Mouse (Mus musculus) embryonic facial prominence, embryonic 12.5 days (tissue): ENCODE results near the gene Mtg1. TPM values are rescaled to one million over a fixed set of nuclear protein-coding genes. Genes with fewer than 3 reads are reported as not detected.
"Not testable (repeated sequence)": the region's sequence is repeated elsewhere in the genome, so short reads cannot be mapped to it uniquely, and the experiment has no call there.

Experiments used
- ATAC-seq: fragments of 200-750 bp; cut with Nextera tagmentation; 2 replicates; pipeline ENCODE4 v1.8.0; 2017; ENCODE audit not compliant: insufficient number of reproducible peaks, insufficient read depth, low FRiP score, low TSS enrichment
- H3K27ac ChIP-seq: fragments of 300-500 bp; sonication (generic); 2 replicates; pipeline ENCODE4 v1.5.1; 2016; ENCODE audit warnings: mild to moderate bottlenecking
- H3K27me3 ChIP-seq: fragments of 300-500 bp; sonication (generic); 2 replicates; pipeline ENCODE4 v1.6.1; 2016; ENCODE audit warnings: mild to moderate bottlenecking, moderate library complexity
- H3K36me3 ChIP-seq: fragments of 300-500 bp; sonication (generic); 2 replicates; pipeline ENCODE4 v1.6.1; 2016; ENCODE audit warnings: mild to moderate bottlenecking
- H3K4me1 ChIP-seq: fragments of 300-500 bp; sonication (generic); 2 replicates; pipeline ENCODE4 v1.6.1; 2016
- H3K4me2 ChIP-seq: fragments of 300-500 bp; sonication (generic); replicated peaks from 2 replicates; pipeline ENCODE4 v1.6.1; 2016; ENCODE audit warnings: mild to moderate bottlenecking, moderate library complexity
- H3K4me3 ChIP-seq: fragments of 300-500 bp; sonication (generic); 2 replicates; pipeline ENCODE4 v1.5.1; 2016; ENCODE audit warnings: mild to moderate bottlenecking
- H3K9ac ChIP-seq: fragments of 300-500 bp; sonication (generic); 2 replicates; pipeline ENCODE4 v1.6.1; 2016; ENCODE audit warnings: mild to moderate bottlenecking, moderate library complexity
- H3K9me3 ChIP-seq: fragments of 300-500 bp; sonication (generic); 2 replicates; pipeline ENCODE4 v1.6.1; 2016; ENCODE audit warnings: mild to moderate bottlenecking, moderate library complexity
- WGBS: fragments of 180-500 bp; shearing (Covaris S2); methylation state at CpG from one replicate; pipeline ENCODE4 v1.1.7; 2016; 5-methylcytosine and 5-hydroxymethylcytosine counted together
- polyA plus RNA-seq: library from polyadenylated mRNA; unstranded; fragments of >200 nt; fragmentation: Nextera tagmentation; extraction: Ambion mirVana; gene quantifications from 2 replicates; pipeline ENCODE4 v1.2.1, GENCODE M21; 2016

Gene Mtg1
- polyA plus RNA-seq, 1 experiment from 2014 or later = 26.1 TPM

GRCm38 (mm10) chr7:140115583-140116328, 21.6 kb upstream of the Mtg1 start, which contains the start of gene Paox:
Paox (plus strand) TSS chr7:140115799.
- Histone ChIP-seq H3K36me3 (peaks cover 22% of the 10 kb centered on the region), H3K27ac (peak within 1 kb of the TSS; percentile 72), H3K4me3 (peak within 1 kb of the TSS; percentile 74), H3K9me3 (no peaks in the 10 kb centered on the region), H3K4me2 (peak within 1 kb of the TSS; percentile 65), H3K4me1 (peaks cover 4% of the 10 kb centered on the region; the same call in 1 of the 2 replicates), H3K27me3 (no peaks in the 10 kb centered on the region), H3K9ac (peak within 1 kb of the TSS; percentile 73)
- 3% methylated on average over 23 of the region's 23 CpGs for WGBS
- ATAC-seq = peak; percentile 78

GRCm38 (mm10) chr7:140116329-140117054, 20.9 kb upstream of the Mtg1 start, which contains the start of gene Echs1:
Echs1 (minus strand) TSS chr7:140116476.
- Histone ChIP-seq H3K27me3 (no peaks in the 10 kb centered on the region), H3K36me3 (peaks cover 14% of the 10 kb centered on the region), H3K4me3 (peak within 1 kb of the TSS; percentile 74), H3K4me2 (peak within 1 kb of the TSS; percentile 65), H3K4me1 (peaks cover 4% of the 10 kb centered on the region; the same call in 1 of the 2 replicates), H3K9me3 (no peaks in the 10 kb centered on the region), H3K27ac (peak within 1 kb of the TSS; percentile 72), H3K9ac (peak within 1 kb of the TSS; percentile 73)
- 4% methylated on average over 28 of the region's 28 CpGs for WGBS
- ATAC-seq = peak; percentile 87

GRCm38 (mm10) chr7:140120484-140120883, 16.9 kb upstream of the Mtg1 start:
- no peaks in the 10 kb centered on the region for H3K27me3 ChIP-seq
- WGBS = 91% methylated on average over 2 of the region's 2 CpGs
- no peak overlapping the region for H3K9ac ChIP-seq
- H3K9me3 ChIP-seq = no peaks in the 10 kb centered on the region
- ATAC-seq = no peak
- no peaks in the 10 kb centered on the region for H3K4me1 ChIP-seq
- no peak overlapping the region for H3K27ac ChIP-seq
- H3K36me3 ChIP-seq = no peaks in the 10 kb centered on the region
- H3K4me2 ChIP-seq = no peak overlapping the region
- no peak overlapping the region for H3K4me3 ChIP-seq

- Histone ChIP-seq H3K9me3 (no peaks in the 10 kb centered on the region), H3K4me1 (no peaks in the 10 kb centered on the region), H3K9ac (no peak overlapping the region), H3K27ac (no peak overlapping the region), H3K4me3 (no peak overlapping the region), H3K36me3 (no peaks in the 10 kb centered on the region), H3K4me2 (no peak overlapping the region), H3K27me3 (no peaks in the 10 kb centered on the region)
- WGBS = 71% methylated on average over 13 of the region's 13 CpGs
- no peak for ATAC-seq
Observed at GRCm38 (mm10) chr7:140121338-140121910, 15.9 kb upstream of the Mtg1 start.

- no peaks in the 10 kb centered on the region for H3K27me3 ChIP-seq
- H3K36me3 ChIP-seq = no peaks in the 10 kb centered on the region
- no peak overlapping the region for H3K4me3 ChIP-seq
- ATAC-seq = no peak
- H3K9me3 ChIP-seq = no peaks in the 10 kb centered on the region
- H3K4me1 ChIP-seq = 0 out of 2 replicates have a peak, but pooled peaks cover 5% of the 10 kb centered on the region
- no peak overlapping the region for H3K4me2 ChIP-seq
- H3K27ac ChIP-seq = no peak overlapping the region
- no peak overlapping the region for H3K9ac ChIP-seq
- 35% methylated on average over 4 of the region's 4 CpGs for WGBS
Observed at GRCm38 (mm10) chr7:140122765-140123164, 14.6 kb upstream of the Mtg1 start.

GRCm38 (mm10) chr7:140124382-140124781, 13.0 kb upstream of the Mtg1 start:
- H3K27me3 ChIP-seq = no peaks in the 10 kb centered on the region
- H3K9ac ChIP-seq = no peak overlapping the region
- H3K4me1 ChIP-seq = 0 out of 2 replicates have a peak, but pooled peaks cover 5% of the 10 kb centered on the region
- H3K4me2 ChIP-seq = no peak overlapping the region
- H3K36me3 ChIP-seq = 0 out of 2 replicates have a peak, but pooled peaks cover 3% of the 10 kb centered on the region
- no peak overlapping the region for H3K4me3 ChIP-seq
- 100% methylated on average over 1 of the region's 1 CpGs for WGBS
- H3K9me3 ChIP-seq = no peaks in the 10 kb centered on the region
- no peak for ATAC-seq
- no peak overlapping the region for H3K27ac ChIP-seq

GRCm38 (mm10) chr7:140125278-140126021, 11.9 kb upstream of the Mtg1 start:
- H3K4me1 ChIP-seq = 0 out of 2 replicates have a peak, but pooled peaks cover 5% of the 10 kb centered on the region
- peak overlapping the region; percentile 75; the same call in 1 of the 2 replicates for H3K27ac ChIP-seq
- 0 out of 2 replicates have a peak, but pooled peaks cover 13% of the 10 kb centered on the region for H3K36me3 ChIP-seq
- WGBS = 1% methylated on average over 40 of the region's 40 CpGs
- peak overlapping the region; percentile 81 for H3K9ac ChIP-seq
- H3K4me2 ChIP-seq = peak overlapping the region; percentile 64
- ATAC-seq = peak; percentile 97
- H3K4me3 ChIP-seq = peak overlapping the region; percentile 85
- no peaks in the 10 kb centered on the region for H3K27me3 ChIP-seq
- no peaks in the 10 kb centered on the region for H3K9me3 ChIP-seq

GRCm38 (mm10) chr7:140126022-140126350, 11.4 kb upstream of the Mtg1 start:
- H3K27ac ChIP-seq = 0 out of 2 replicates have a peak overlapping the region, but pooled peaks have one; percentile 75

GRCm38 (mm10) chr7:140126934-140127333, 10.4 kb upstream of the Mtg1 start:
- no peak overlapping the region for H3K4me3 ChIP-seq
- H3K9ac ChIP-seq = no peak overlapping the region
- 0 out of 2 replicates have a peak overlapping the region, but pooled peaks have one; percentile 19 for H3K4me2 ChIP-seq
- H3K9me3 ChIP-seq = no peaks in the 10 kb centered on the region
- H3K27ac ChIP-seq = no peak overlapping the region
- 89% methylated on average over 3 of the region's 3 CpGs for WGBS
- no peaks in the 10 kb centered on the region for H3K27me3 ChIP-seq
- 0 out of 2 replicates have a peak, but pooled peaks cover 16% of the 10 kb centered on the region for H3K36me3 ChIP-seq
- ATAC-seq = no peak
- 0 out of 2 replicates have a peak, but pooled peaks cover 5% of the 10 kb centered on the region for H3K4me1 ChIP-seq

More at GRCm38 (mm10) chr7:140126022-140126350, 11.4 kb upstream of the Mtg1 start:
- 3% methylated on average over 5 of the region's 5 CpGs for WGBS
- Histone ChIP-seq H3K36me3 (0 out of 2 replicates have a peak, but pooled peaks cover 16% of the 10 kb centered on the region), H3K4me3 (peak overlapping the region; percentile 85), H3K27me3 (no peaks in the 10 kb centered on the region), H3K4me1 (0 out of 2 replicates have a peak, but pooled peaks cover 5% of the 10 kb centered on the region), H3K9ac (peak overlapping the region; percentile 81), H3K9me3 (no peaks in the 10 kb centered on the region), H3K4me2 (peak overlapping the region; percentile 64)
- 0 out of 2 replicates have a peak, but pooled peaks have one; percentile 7 for ATAC-seq

- H3K4me3 ChIP-seq = no peak overlapping the region
- 83% methylated on average over 2 of the region's 2 CpGs for WGBS
- ATAC-seq = no peak
- H3K9me3 ChIP-seq = no peaks in the 10 kb centered on the region
- H3K27me3 ChIP-seq = no peaks in the 10 kb centered on the region
- H3K9ac ChIP-seq = no peak overlapping the region
- 0 out of 2 replicates have a peak, but pooled peaks cover 5% of the 10 kb centered on the region for H3K4me1 ChIP-seq
- no peak overlapping the region for H3K27ac ChIP-seq
- 0 out of 2 replicates have a peak, but pooled peaks cover 16% of the 10 kb centered on the region for H3K36me3 ChIP-seq
- H3K4me2 ChIP-seq = no peak overlapping the region
Observed at GRCm38 (mm10) chr7:140127911-140128310, 9.5 kb upstream of the Mtg1 start.

- not testable (repeated sequence) for H3K27me3 ChIP-seq, H3K27ac ChIP-seq, H3K4me2 ChIP-seq, H3K4me1 ChIP-seq, ATAC-seq, H3K4me3 ChIP-seq, H3K9me3 ChIP-seq, H3K9ac ChIP-seq
- 91% methylated on average over 7 of the region's 7 CpGs for WGBS
- H3K36me3 ChIP-seq = 0 out of 2 replicates have a peak, but pooled peaks cover 16% of the 10 kb centered on the region
Observed at GRCm38 (mm10) chr7:140132184-140132583, 5.2 kb upstream of the Mtg1 start.
